Mouse (Mus musculus) embryo, embryonic 11 days (tissue): ENCODE measurements around the gene 4930519G04Rik.
"Not testable (repeated sequence)": the region's sequence is repeated elsewhere in the genome, so short reads cannot be mapped to it uniquely, and the experiment has no call there.

Experiments
- DNase-seq: peaks from one replicate; pipeline ENCODE4 v3.0.0-alpha.2; 2015

Gene 4930519G04Rik

GRCm38 (mm10) chr5:114842674-114843073, 10.8 kb upstream of the 4930519G04Rik start:
- no peak for DNase-seq

- DNase-seq, result not testable (repeated sequence)
Measured at GRCm38 (mm10) chr5:114844371-114844770, 9.1 kb upstream of the 4930519G04Rik start.

- DNase-seq, result no peak
Measured at GRCm38 (mm10) chr5:114851565-114852236, 1.8 kb upstream of the 4930519G04Rik start.

- no peak for DNase-seq
Measured at GRCm38 (mm10) chr5:114858582-114858981, 5.1 kb downstream of the 4930519G04Rik start, which contains the start of gene Gm9936. TSS of gene Gm9936 (minus strand) at chr5:114858682.

GRCm38 (mm10) chr5:114859253-114859652, 5.8 kb downstream of the 4930519G04Rik start:
- DNase-seq, result peak; percentile 88

- no peak for DNase-seq
Measured at GRCm38 (mm10) chr5:114861730-114862129, 8.3 kb downstream of the 4930519G04Rik start.

GRCm38 (mm10) chr5:114864813-114865212, 11.3 kb downstream of the 4930519G04Rik start:
- DNase-seq, result no peak

- DNase-seq, result no peak
Measured at GRCm38 (mm10) chr5:114865279-114865678, 11.8 kb downstream of the 4930519G04Rik start.

- DNase-seq, result peak; percentile 45
Measured at GRCm38 (mm10) chr5:114875858-114876257, 22.4 kb downstream of the 4930519G04Rik start.

- no peak for DNase-seq
Measured at GRCm38 (mm10) chr5:114876331-114876730, 22.9 kb downstream of the 4930519G04Rik start.

GRCm38 (mm10) chr5:114877487-114877886, 24.0 kb downstream of the 4930519G04Rik start:
- no peak for DNase-seq

- no peak for DNase-seq
Measured at GRCm38 (mm10) chr5:114879399-114879798, 25.9 kb downstream of the 4930519G04Rik start.

- DNase-seq, result not testable (repeated sequence)
Measured at GRCm38 (mm10) chr5:114882319-114882718, 28.9 kb downstream of the 4930519G04Rik start.

- no peak for DNase-seq
Measured at GRCm38 (mm10) chr5:114883022-114883421, 29.6 kb downstream of the 4930519G04Rik start.

- no peak for DNase-seq
Measured at GRCm38 (mm10) chr5:114886801-114887200, 33.3 kb downstream of the 4930519G04Rik start.

GRCm38 (mm10) chr5:114888995-114889394, 35.5 kb downstream of the 4930519G04Rik start:
- DNase-seq, result no peak

- no peak for DNase-seq
Measured at GRCm38 (mm10) chr5:114895542-114895941, 42.1 kb downstream of the 4930519G04Rik start.

- DNase-seq, result no peak
Measured at GRCm38 (mm10) chr5:114896688-114897373, 43.4 kb downstream of the 4930519G04Rik start, which contains the start of gene Oasl2. TSS of gene Oasl2 (plus strand) at chr5:114896936.

- no peak for DNase-seq
Measured at GRCm38 (mm10) chr5:114897374-114897793, 43.9 kb downstream of the 4930519G04Rik start.

GRCm38 (mm10) chr5:114898857-114899256, 45.4 kb downstream of the 4930519G04Rik start:
- no peak for DNase-seq

- peak; percentile 69 for DNase-seq
Measured at GRCm38 (mm10) chr5:114902413-114902812, 48.9 kb downstream of the 4930519G04Rik start.

- DNase-seq, result peak; percentile 28
Measured at GRCm38 (mm10) chr5:114908598-114909305, 55.3 kb downstream of the 4930519G04Rik start.

GRCm38 (mm10) chr5:114913686-114914085, 60.2 kb downstream of the 4930519G04Rik start:
- DNase-seq, result no peak
